Mouse (Mus musculus): ENCODE data around the gene Zranb3. TPM values are rescaled to one million over a fixed set of nuclear protein-coding genes. Genes with fewer than 3 reads are reported as not detected.
"Not testable (repeated sequence)": the region's sequence is repeated elsewhere in the genome, so short reads cannot be mapped to it uniquely, and the experiment has no call there.

The Zranb3 gene
- polyA plus RNA-seq, 1 experiment from 2014 or later: 4.6 TPM

- DNase-seq (ENCODE audit: low spot score): no peak
Measured at GRCm38 (mm10) chr1:127989876-127990731, 112.7 kb downstream of the Zranb3 start.

- no peak for DNase-seq (ENCODE audit: low spot score)
Measured at GRCm38 (mm10) chr1:127989387-127989786, 113.5 kb downstream of the Zranb3 start.

- DNase-seq (ENCODE audit: low spot score): no peak
Measured at GRCm38 (mm10) chr1:127988246-127988645, 114.6 kb downstream of the Zranb3 start.

- DNase-seq (ENCODE audit: low spot score): no peak
Measured at GRCm38 (mm10) chr1:127985391-127985790, 117.5 kb downstream of the Zranb3 start.

GRCm38 (mm10) chr1:127983274-127983993 lies 119.4 kb downstream of the Zranb3 start:
- DNase-seq (ENCODE audit: low spot score): no peak

DNA sequence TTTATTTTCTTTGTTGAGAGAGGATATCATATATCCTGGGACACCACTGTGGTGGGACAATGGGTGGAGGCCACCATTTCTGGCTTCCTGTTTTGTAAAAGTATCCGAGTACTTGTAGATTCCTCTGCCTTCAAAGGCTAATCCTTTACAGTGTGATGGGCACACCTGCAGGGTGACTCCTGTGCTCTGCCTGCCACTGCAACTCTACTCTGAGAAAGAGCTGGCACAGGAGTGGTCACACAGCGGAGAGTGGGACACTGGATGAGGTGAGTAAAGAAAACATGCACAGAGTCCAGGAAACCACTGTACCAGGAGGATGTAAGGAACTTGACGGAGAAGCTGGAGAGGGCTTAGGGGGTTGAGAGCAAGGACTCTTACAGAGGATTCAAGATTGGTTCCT lies 120.6 kb downstream of the Zranb3 start:
- DNase-seq (ENCODE audit: low spot score): peak; percentile 10

DNA sequence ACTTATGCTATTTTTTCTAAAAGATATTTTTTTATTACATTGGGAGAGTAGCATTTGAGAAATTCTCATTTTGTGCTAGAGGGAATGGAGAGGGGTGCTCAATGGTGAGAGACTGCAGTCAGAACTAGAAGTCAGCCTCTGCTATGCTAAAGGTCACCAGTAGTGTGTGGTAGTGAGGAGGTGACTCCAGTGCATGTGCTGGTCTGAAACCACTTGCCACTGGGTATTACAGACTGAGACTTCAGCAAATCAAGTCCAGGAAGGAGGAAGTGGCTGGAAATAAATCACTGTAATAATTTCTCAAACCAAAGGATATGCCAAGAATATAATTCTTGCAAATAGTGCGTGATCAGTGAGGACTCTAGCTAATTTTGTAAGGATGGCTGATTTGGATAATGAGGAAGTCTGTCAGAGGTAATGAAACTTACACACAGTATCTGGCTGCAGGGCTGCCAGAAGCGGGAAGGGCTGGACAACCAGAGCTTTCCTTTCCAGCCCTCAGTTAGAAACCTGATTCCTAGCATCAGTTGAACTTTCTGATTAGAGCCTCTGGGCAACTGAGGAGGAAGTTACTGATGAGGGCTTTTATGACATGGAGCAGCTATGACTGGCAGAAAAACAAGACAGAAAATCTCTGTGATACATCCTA lies 121.8 kb downstream of the Zranb3 start:
- no peak for DNase-seq (ENCODE audit: low spot score)

DNA sequence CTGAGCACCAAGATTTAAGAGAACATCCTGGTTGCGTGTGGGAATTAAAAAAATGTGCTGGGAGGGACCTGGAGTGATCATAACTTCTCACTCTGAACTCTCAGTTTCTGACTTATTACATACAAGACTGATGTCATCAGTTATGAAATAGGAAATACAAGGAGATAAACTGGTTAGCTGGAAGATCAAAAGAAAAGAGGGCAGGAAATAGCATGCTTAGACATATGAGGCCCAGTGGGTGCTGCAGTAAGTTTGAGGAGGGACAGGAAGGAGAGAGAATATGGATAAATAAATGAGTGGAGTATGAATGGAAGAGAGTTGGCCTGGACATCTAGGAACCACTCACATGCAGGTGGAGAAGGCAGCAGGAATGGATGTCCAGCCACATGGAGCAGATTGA lies 124.7 kb downstream of the Zranb3 start:
- DNase-seq (ENCODE audit: low spot score): no peak

DNA sequence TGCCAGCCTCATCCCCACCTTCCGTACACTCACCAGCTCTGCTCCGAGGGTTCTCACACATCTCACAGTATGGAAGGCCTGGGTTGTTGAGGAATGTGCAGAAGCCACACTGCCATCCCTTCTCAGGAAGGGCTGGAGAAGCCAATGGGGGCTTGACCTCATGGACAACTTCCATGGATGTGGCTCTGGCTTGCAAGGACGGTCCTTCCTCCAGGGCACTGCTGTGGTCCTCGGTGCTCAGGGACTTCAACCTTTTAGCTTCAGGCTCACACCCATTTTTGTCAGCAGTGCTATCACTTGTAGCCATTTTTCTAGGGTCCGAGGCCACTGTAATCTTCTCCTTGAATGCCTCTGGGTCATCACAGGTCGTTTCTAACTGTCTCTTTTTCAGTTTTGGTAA lies 126.7 kb downstream of the Zranb3 start:
- DNase-seq (ENCODE audit: low spot score): no peak

DNA sequence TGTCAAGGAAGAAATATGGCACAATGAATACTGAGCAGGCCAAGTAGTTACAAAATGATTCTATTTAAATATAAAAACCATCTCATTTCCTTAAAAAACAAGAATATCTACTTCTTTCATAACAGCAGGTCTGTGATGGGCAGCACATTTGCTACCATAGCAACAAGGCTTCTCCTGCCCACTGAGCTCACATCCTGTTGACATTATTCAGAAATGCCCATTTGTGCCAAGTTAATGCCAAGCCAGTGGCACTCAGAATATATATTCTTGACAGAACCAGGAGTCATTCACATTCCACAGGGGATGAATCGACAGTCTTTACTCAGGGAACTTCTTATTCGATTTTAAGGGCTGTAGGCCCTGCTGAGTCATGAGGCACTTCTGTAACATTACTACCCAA lies 127.2 kb downstream of the Zranb3 start:
- no peak for DNase-seq (ENCODE audit: low spot score)

DNA sequence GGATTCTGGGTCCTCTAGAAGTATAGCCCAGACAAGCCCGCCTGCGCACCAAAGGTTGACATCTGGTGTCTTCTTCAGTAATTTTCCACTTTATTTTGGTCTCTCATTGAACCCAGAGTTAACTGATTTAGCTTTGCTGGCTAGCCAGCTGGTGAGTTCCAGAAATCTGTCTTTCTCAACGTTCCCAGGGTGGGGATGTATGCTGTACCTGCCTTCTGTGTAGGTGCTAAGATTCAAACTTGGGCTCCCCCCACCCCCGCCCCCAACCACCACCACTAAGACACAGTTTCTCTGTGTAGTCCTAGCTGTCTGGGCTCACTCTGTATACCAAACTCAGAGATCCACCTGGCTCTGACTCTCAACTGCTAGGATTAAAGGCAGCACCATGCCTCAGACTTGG lies 128.8 kb downstream of the Zranb3 start:
- DNase-seq (ENCODE audit: low spot score): no peak

DNA sequence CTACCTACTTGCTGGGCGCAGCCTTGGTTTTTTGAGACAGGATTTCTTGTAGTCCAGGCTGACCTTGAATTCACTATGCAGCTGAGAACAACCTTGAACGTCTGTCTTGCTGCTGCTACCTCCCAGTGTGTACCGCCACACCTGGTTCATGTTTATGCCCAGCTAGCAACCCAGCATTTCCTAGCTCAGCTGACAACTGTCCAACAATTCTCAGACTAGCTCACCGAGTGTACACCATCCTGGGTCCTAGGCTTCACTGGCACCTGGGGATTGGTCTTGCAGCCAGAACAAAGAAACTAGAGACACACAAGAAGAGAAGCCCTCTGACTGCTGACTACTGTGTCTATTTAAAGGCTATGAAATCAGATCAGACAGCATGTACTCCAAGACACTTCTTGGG lies 132.0 kb downstream of the Zranb3 start:
- DNase-seq (ENCODE audit: low spot score): no peak

DNA sequence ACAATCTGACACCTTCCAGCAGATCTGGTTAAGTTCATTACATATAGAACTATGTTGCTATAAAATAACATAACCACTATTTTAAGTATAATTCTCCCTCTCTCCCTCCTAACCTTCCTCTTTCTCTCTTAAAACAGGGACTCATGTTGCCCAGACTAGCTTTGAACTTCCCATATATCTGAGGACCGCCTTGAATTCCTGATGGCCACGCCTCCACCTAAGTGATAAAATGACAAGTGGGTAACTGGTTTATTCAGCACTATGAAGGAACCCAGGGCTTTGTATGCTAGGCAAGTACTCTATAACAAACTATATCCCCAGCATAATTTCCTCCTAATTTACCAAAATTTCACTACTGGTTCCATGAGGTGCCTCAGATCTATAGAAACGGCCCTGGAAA lies 139.5 kb downstream of the Zranb3 start:
- no peak for DNase-seq (ENCODE audit: low spot score)

GRCm38 (mm10) chr1:127961140-127961539 lies 141.7 kb downstream of the Zranb3 start:
- DNase-seq (ENCODE audit: low spot score): no peak

GRCm38 (mm10) chr1:127959312-127959718 lies 143.5 kb downstream of the Zranb3 start:
- DNase-seq (ENCODE audit: low spot score): no peak

DNA sequence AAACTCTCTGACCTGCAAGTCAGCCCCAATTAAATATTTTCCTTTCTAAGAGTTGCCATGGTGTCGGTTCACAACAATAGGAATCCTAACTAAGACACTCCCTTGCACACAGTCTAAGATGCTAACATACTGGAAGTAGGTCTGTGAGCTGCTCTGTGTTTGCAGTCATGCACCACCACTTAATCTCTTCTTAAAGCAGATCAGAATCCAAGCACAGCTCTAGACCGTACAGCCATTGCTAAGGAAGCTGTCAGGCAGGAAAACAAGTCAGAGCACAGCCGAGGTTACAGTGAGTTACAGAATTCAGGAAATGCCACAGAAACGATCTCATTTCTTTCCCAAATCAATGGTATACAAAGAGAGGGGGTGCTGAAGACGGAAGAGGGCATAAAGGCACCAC lies 144.0 kb downstream of the Zranb3 start:
- no peak for DNase-seq (ENCODE audit: low spot score)

DNA sequence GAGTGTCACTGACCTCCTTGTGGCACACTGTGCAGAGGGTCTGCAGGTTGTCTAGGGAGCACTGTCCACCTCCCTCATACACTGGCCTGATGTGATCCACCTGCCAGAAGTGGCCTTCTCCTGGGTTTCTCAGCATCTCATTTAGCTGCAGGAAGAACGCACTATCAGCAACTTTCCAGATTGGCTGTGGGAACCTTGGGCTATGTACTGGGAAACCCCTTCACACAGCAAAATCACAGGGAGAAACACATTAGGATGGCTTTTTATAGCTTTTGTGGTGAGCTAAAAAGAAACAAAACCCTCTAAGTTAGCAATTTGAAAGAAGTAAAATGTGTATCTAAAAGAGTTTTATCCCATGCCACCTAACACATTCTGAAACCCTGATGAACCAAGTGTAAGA lies 146.3 kb downstream of the Zranb3 start:
- no peak for DNase-seq (ENCODE audit: low spot score)

DNA sequence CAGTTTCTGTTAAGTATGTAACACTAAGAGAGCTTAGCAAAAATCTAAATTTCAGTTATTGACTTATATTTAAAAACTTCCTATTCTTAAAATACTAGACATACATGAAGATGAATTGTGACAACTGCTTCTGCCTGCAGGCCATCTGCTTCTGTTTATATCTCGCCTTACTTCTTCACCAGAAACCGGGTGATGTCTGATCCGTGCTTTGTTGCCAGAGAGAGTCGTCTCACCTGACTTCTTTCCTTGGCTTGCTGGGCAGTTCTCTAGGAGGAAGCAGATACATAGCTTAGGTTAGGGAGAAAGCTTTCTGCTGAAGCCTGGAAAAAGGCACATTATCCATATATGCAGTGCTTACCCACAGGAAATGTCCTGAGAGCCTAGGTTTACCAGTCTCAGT lies 148.0 kb downstream of the Zranb3 start:
- no peak for DNase-seq (ENCODE audit: low spot score)

DNA sequence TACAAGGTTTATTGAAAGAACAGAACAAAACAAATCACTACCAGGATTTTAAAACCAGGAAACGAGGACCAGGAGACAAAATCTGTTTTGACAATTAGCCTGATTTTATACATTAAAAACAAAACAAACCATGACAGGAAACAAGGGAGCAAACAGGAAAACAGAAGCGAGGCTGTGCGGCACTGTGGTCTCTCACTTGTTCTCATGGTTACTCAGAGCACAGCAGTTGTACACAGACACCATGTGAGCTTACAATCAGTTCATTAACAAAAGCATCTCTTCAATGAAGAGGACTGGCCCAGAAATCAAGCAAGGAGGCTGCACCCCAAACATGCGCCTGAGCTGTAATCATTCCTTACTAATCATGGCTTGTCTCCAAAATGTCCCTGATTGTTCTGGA lies 148.6 kb downstream of the Zranb3 start:
- DNase-seq (ENCODE audit: low spot score): not testable (repeated sequence)

GRCm38 (mm10) chr1:127952276-127952675 lies 150.6 kb downstream of the Zranb3 start:
- no peak for DNase-seq (ENCODE audit: low spot score)

- DNase-seq (ENCODE audit: low spot score): no peak
Measured at GRCm38 (mm10) chr1:127948748-127949147, 154.1 kb downstream of the Zranb3 start.

GRCm38 (mm10) chr1:127946615-127947249 lies 156.1 kb downstream of the Zranb3 start:
- DNase-seq (ENCODE audit: low spot score): no peak
